Mouse (Mus musculus) embryo, embryonic 11 days (tissue): ENCODE measurements around the gene Clstn2.
A peak's percentile ranks its signal among the peaks of the same experiment; 100 is the strongest.

Experiments used
- DNase-seq: peaks from one replicate; pipeline ENCODE4 v3.0.0-alpha.2; 2015

The Clstn2 gene

DNA sequence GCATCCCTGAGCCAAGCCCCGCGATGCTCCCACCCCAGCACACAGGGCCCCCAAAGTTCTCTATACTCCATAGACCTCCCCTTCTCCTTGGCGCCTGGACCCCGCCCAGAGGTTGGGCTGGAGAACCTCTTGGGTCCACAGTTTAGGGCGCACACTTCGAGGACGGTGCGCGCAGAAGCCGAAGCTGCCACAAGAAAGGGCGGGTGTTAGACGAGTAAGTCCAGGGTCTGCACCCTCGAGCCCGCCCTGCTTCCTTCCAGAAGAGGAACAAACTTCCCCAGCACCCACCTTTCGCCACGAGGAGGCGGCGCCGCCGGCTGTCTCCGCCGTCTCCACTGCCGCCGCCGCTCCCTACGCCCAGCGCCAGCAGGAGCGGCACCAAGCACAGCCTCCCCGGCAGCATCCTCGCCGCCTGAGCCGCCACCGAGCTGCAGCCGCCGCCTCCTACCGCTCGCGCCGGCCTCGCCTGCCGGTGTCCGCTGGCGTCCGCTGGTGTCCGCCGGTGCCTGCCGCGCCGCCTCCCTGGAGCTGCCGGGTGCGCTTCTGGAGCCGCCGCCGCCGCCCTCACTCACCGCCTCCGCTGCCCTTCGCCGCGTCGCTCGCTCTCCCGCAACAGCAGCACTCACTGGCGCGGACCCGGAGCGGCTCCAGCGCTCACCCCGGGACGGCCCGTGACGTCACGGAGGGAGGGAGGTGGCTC lies at the start of gene Clstn2:
TSS of gene Clstn2 (minus strand) at position 609 of the 700 bp plus-strand sequence.
- DNase-seq: peak; percentile 90

GRCm38 (mm10) chr9:98067767-98068166 lies 34.8 kb upstream of the Clstn2 start:
- no peak for DNase-seq

DNA sequence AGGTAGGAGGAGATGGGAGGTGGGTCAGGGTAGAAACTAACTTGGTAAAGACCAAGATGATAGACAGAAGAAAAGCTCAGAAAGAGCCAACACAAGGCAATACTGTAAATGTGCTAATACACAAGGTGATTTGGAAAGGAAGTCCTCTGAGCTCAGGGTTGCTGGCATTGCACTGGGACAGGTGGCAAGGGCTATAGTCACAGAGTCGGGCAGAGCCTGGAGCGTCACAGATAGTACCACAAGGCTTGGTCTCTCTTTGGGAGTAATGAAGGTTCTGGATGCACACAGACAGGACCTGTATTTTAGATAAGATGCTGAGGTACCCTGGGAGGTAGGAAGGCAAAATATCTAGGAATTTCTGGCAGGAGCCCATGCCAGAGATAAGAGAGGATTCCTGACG lies 28.7 kb upstream of the Clstn2 start:
- DNase-seq: no peak

- no peak for DNase-seq
These were observed 24.3 kb upstream of the Clstn2 start for GRCm38 (mm10) chr9:98057291-98057690.

GRCm38 (mm10) chr9:98051343-98051742 lies 18.4 kb upstream of the Clstn2 start:
- no peak for DNase-seq

DNA sequence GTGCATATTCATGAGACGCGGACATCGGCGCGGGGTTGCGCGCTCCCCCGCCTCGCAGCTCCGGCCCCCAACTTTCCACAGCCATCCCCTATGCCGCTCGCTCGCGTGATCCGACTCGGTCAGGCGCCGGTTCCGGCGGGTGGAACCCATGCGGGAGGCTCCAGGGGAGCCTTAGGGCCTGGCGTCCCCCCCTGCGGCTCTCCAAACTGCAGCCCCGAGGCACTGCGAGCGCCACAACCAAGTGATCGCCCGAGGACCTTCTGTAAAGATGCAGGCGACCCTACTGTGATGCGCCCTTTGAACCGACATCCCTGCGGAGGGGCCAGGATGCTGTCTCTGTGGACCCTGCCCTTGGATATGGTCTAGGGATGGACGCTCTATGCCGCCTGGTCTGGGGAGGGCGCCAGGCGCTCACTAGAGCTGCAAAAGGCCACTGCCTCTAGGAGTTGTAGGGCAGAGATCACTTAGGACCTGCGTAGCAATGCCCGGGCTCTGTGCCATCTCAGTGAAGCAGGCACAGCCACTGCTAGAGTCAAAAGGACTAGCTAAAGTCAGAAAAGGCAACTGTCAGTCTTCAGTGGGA lies 383 bp upstream of the Clstn2 start:
- peak; percentile 68 for DNase-seq

- DNase-seq: peak; percentile 38
These were observed 946 bp downstream of the Clstn2 start for GRCm38 (mm10) chr9:98031898-98032572.

GRCm38 (mm10) chr9:98030715-98031114 lies 2.3 kb downstream of the Clstn2 start:
- DNase-seq: peak; percentile 15

GRCm38 (mm10) chr9:98025548-98025947 lies 7.4 kb downstream of the Clstn2 start:
- no peak for DNase-seq

GRCm38 (mm10) chr9:98023069-98023468 lies 9.9 kb downstream of the Clstn2 start:
- no peak for DNase-seq

GRCm38 (mm10) chr9:98019876-98020275 lies 13.1 kb downstream of the Clstn2 start:
- no peak for DNase-seq

DNA sequence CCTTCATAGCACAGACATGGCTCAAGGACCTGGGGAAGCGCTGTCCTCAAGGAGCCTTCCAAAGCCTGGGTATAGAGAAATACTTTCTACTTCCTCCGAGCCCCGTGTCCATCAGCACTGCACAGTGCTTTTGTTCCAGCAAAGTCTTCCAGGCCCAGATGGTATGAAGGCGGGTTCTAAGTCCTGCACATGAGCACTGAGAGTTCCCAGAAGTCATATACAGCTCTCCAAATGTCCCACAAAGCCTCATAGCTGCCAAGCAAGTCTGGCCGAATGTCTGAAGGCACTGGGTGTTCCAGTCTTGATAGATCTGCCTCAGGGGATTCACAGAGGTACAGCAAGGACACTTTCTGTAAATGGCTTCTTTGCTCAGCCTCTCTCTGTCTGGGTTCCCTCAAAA lies 14.3 kb downstream of the Clstn2 start:
- DNase-seq: no peak

DNA sequence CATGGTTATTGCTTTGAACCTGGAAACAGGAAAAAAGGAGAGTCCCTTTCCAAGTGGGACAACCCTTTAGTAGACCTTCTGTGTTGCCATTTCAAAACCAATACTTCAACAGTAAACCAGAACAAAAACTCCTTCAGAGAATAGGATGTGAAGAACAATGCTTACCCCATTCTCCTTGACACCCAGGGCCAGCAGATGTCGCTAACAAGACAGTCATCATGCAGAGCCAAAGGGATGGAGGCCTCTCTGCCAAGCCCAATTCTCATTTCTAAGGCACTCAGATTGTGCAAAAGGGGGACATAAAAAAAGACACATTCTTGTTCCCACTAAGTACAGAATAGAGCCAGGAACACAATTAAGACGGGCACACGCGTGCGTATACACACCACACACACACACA lies 16.4 kb downstream of the Clstn2 start:
- DNase-seq: no peak

DNA sequence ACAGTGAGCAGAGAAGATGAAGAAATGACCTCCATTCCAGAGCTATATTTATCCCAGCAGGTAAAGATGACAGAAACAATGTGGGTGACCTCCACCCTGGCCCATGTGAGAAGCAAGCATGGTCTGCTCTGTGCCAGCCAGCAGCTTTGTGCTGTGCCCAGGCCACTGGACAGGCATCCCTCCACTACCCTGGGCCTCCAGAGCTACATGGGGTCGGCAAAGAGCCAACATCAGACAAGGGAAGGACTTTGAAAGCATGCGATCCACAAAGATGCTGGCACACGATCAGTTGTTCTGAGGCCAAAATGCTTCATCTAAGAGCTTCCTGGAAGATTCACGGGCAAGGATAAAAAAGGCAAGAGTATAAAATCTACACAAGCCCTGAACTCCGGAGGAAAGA lies 36.6 kb downstream of the Clstn2 start:
- no peak for DNase-seq

- DNase-seq: no peak
These were observed 37.3 kb downstream of the Clstn2 start for GRCm38 (mm10) chr9:97995723-97996122.

DNA sequence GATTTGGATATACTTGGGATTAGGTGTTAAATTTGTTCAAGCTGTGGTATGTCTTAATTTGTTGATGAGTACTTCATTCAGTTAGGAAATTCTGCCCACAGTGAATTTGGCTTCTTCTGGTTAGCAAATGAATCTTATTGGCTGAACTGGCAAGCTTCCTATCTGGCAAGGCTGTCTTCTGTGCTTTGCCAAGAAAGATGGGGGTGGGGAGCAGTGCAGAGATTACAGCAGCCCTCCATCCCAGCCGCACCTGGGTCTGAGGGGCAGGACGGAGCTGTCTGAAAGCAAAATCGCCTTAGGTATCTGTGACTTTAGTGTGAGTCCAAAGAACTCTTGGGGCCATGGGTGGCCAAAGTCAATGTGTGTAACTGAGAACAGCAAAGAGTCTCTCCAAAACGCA lies 40.9 kb downstream of the Clstn2 start:
- DNase-seq: no peak

DNA sequence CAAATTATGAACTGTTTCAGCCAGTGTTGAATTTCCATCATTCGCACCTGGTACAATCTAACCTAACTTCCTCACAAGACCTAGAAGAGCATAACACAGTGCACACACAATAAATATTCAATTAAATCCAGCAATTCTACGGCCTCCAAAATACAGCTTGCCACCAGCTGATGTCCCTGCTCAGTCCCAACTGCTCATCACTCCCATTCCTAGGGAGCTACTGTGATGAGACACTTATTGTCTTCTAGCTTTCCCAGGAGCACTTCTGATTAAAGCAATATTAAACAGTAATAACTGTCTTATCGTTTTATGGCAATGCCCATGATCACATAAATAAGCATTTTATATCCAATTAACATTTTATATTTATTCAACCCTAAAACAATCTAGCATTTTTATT lies 55.6 kb downstream of the Clstn2 start:
- DNase-seq: no peak

GRCm38 (mm10) chr9:97974801-97975347 lies 58.1 kb downstream of the Clstn2 start:
- no peak for DNase-seq

GRCm38 (mm10) chr9:97966691-97967090 lies 66.3 kb downstream of the Clstn2 start:
- no peak for DNase-seq

DNA sequence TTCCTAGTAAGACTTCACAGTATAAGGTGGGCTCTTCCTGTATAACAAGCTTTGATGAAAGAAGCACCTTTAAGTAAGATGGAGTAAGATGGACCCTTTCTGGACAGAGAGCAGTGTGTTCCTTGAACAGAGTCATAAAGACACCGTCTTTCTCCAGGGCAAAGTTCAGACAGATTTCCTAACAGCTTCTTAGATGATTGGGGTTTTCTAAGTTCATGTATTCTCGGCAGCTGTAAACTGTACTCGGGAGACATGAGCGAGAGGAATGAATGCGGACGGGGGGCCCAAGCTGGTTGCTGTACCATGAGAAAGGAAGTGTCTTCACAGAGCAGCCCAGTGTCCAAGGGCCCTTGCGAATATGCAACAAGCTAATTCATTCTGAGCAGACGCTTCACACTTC lies 75.5 kb downstream of the Clstn2 start:
- no peak for DNase-seq

GRCm38 (mm10) chr9:97956407-97957106 lies 76.4 kb downstream of the Clstn2 start:
- DNase-seq: no peak

- DNase-seq: no peak
These were observed 79.1 kb downstream of the Clstn2 start for GRCm38 (mm10) chr9:97953746-97954359.
